Comparison of ENCODE assay signal across 24 mouse cellular contexts in genomic region chr16:96179156-96179555, GRCm38 (mm10). TPM values are rescaled to one million over a fixed set of nuclear protein-coding genes. Genes with fewer than 3 reads are reported as not detected.
"Had no signal": no experiment of that assay in that cellular context is flagged by ENCODE, and none has a peak within 500 bp of the region (broad histone marks: within the 10 kb centered on the region; RNA-seq: fewer than 3 reads in every experiment).

No protein-coding gene starts in this region.

- DNase-seq: kidney, adult 11 months; kidney, postnatal 10 days; kidney, postnatal 36 days; layer of hippocampus, adult 9-11 months; liver, embryonic 13.5 days; lung, adult 2 months; lung, postnatal 14 days; lung, postnatal 4 days; retina, postnatal 1 day; right cerebral cortex, postnatal 25 days; spleen, adult 18-20 months; thymus, adult 18-20 months; thymus, postnatal 36 days had no signal

- H3K9ac ChIP-seq: liver, embryonic 13.5 days; midbrain, embryonic 15.5 days; neural tube, embryonic 13.5 days; stomach, embryonic 15.5 days had no signal

- H3K9me3 ChIP-seq: liver, embryonic 13.5 days; midbrain, embryonic 15.5 days; neural tube, embryonic 13.5 days; stomach, embryonic 15.5 days had no signal

- H3K4me3 ChIP-seq: liver, embryonic 13.5 days; midbrain, embryonic 15.5 days; myocyte; neural tube, embryonic 13.5 days; stomach, embryonic 15.5 days had no signal

- H3K27ac ChIP-seq: liver, embryonic 13.5 days; midbrain, embryonic 15.5 days; neural tube, embryonic 13.5 days; stomach, embryonic 15.5 days had no signal

- ATAC-seq: midbrain, embryonic 15.5 days had no signal

- H3K4me2 ChIP-seq: liver, embryonic 13.5 days; midbrain, embryonic 11.5 days; midbrain, embryonic 15.5 days; neural tube, embryonic 13.5 days; stomach, embryonic 15.5 days had no signal

- H3K4me1 ChIP-seq: liver, embryonic 13.5 days; midbrain, embryonic 15.5 days; stomach, embryonic 15.5 days had no signal

- H3K36me3 ChIP-seq: liver, embryonic 13.5 days; midbrain, embryonic 15.5 days; neural tube, embryonic 13.5 days; stomach, embryonic 15.5 days had no signal

- H3K27me3 ChIP-seq: liver, embryonic 13.5 days; midbrain, embryonic 15.5 days; neural tube, embryonic 13.5 days; stomach, embryonic 15.5 days had no signal

RNA-seq across cellular contexts. Expression of gene Lca5l, which starts 12.9 kb away (rescaled TPM):
- total RNA-seq: megakaryocyte-erythroid progenitor cell, adult 5-6 weeks; monocyte, adult 5-6 weeks; neutrophil, adult 5-6 weeks had no signal
- polyA plus RNA-seq: liver, adult 2 months had no signal

RNA-seq across cellular contexts. Expression of gene Sh3bgr, which starts 21.1 kb away (rescaled TPM):
- total RNA-seq: megakaryocyte progenitor cell, adult 5-6 weeks; monocyte, adult 5-6 weeks; neutrophil, adult 5-6 weeks had no signal
- polyA plus RNA-seq: liver, adult 2 months had no signal

RNA-seq across cellular contexts. Expression of gene B3galt5, which starts 56.4 kb away (rescaled TPM):
- total RNA-seq: liver, adult 2 months; monocyte, adult 5-6 weeks; neutrophil, adult 5-6 weeks had no signal
- polyA plus RNA-seq: lung, adult 2 months; testis, adult 2 months had no signal
